ENCODE assay signal across 20 mouse cellular contexts in genomic region chr1:91128849-91129248, GRCm38 (mm10). TPM values are rescaled to one million over a fixed set of nuclear protein-coding genes. Genes with fewer than 3 reads are reported as not detected.
A peak's percentile ranks its signal among the peaks of the same experiment; 100 is the strongest.
DNase-seq lines count a peak whose midpoint lies in the region; ATAC-seq and TF ChIP-seq lines count a peak whose summit lies in the region.
"Had no signal": no experiment of that assay in that cellular context is flagged by ENCODE, and none has a peak within 500 bp of the region (broad histone marks: within the 10 kb centered on the region; RNA-seq: fewer than 3 reads in every experiment).

No protein-coding gene starts in this region.

- no peak for DNase-seq in kidney, postnatal 0 days (ENCODE audit: low spot score)
- no peak for DNase-seq in kidney, adult 8-10 months
- DNase-seq in lung, embryonic 14.5 days: no peak
- DNase-seq in lung, postnatal 4 days: no peak
- DNase-seq in T-cell, adult 2 months (ENCODE audit: low spot score): peak; percentile 9
- no peak for DNase-seq in cerebellum, postnatal 4 days (ENCODE audit: low spot score in 2 of 2)
- DNase-seq in urinary bladder, postnatal 25 days (ENCODE audit: low spot score): no peak
- DNase-seq: adrenal gland, postnatal 25 days; cerebellum, adult 2 months; cerebellum, postnatal 36 days; gastrocnemius, postnatal 36 days; heart, postnatal 14 days; left cerebral cortex, postnatal 4 days; liver, embryonic 13.5 days; thymus, adult 18-20 months; thymus, postnatal 4 days had no signal

- 92% methylated on average over 4 of the region's 4 CpGs for WGBS in kidney, postnatal 0 days
- whole genome bisulfite sequencing in lung, embryonic 14.5 days: 87% methylated on average over 4 of the region's 4 CpGs

- no peaks in the 10 kb centered on the region for H3K9me3 ChIP-seq in kidney, postnatal 0 days (replicated peaks; ENCODE audit: low read length)
- no peaks in the 10 kb centered on the region; the same call in 1 of the 2 replicates for H3K9me3 ChIP-seq in lung, embryonic 14.5 days (ENCODE audit: low read depth, low read length)
- H3K9me3 ChIP-seq: liver, embryonic 13.5 days had no signal

- no peaks in the 10 kb centered on the region for H3K4me1 ChIP-seq in kidney, postnatal 0 days (replicated peaks; ENCODE audit: insufficient read depth, low read length)
- H3K4me1 ChIP-seq in lung, embryonic 14.5 days (ENCODE audit: insufficient read depth): no peaks in the 10 kb centered on the region
- H3K4me1 ChIP-seq in embryonic fibroblast, embryonic 13.5 days (ENCODE audit: control insufficient read depth, insufficient read depth, low read length): no peaks in the 10 kb centered on the region
- H3K4me1 ChIP-seq: hindbrain, embryonic 13.5 days; liver, embryonic 13.5 days had no signal

- no peak overlapping the region for H3K4me3 ChIP-seq in kidney, postnatal 0 days (replicated peaks; ENCODE audit: low read depth, low read length)
- no peak overlapping the region for H3K4me3 ChIP-seq in lung, embryonic 14.5 days (ENCODE audit: low read depth, low read length)
- no peak overlapping the region for H3K4me3 ChIP-seq in embryonic fibroblast, embryonic 13.5 days (ENCODE audit: insufficient read depth, low read length)
- H3K4me3 ChIP-seq: hindbrain, embryonic 13.5 days; liver, embryonic 13.5 days had no signal

- no peak for TF ChIP-seq POLR2A in embryonic fibroblast, embryonic 13.5 days (IDR thresholded peaks at IDR 0.05; ENCODE audit: low read depth, low read length)

- no peaks in the 10 kb centered on the region for H3K27me3 ChIP-seq in kidney, postnatal 0 days (ENCODE audit: insufficient read depth, low read length)
- H3K27me3 ChIP-seq in lung, embryonic 14.5 days (ENCODE audit: insufficient read depth, low read length): no peaks in the 10 kb centered on the region
- H3K27me3 ChIP-seq: hindbrain, embryonic 13.5 days; liver, embryonic 13.5 days had no signal

- ATAC-seq in kidney, postnatal 0 days (replicated peaks; ENCODE audit: low FRiP score, low read depth): no peak
- ATAC-seq in lung, embryonic 14.5 days (ENCODE audit: insufficient read depth): no peak
- ATAC-seq: forebrain, embryonic 14.5 days had no signal

- H3K4me2 ChIP-seq in kidney, postnatal 0 days (ENCODE audit: low read length): no peak overlapping the region
- H3K4me2 ChIP-seq in lung, embryonic 14.5 days: no peak overlapping the region
- H3K4me2 ChIP-seq: heart, embryonic 11.5 days; hindbrain, embryonic 13.5 days; liver, embryonic 13.5 days had no signal

- no peak overlapping the region for H3K27ac ChIP-seq in kidney, postnatal 0 days
- H3K27ac ChIP-seq in lung, embryonic 14.5 days (ENCODE audit: low read depth): no peak overlapping the region
- H3K27ac ChIP-seq in embryonic fibroblast, embryonic 13.5 days (ENCODE audit: insufficient read depth, low read length): no peak overlapping the region
- H3K27ac ChIP-seq: hindbrain, embryonic 13.5 days; liver, embryonic 13.5 days had no signal

- H3K9ac ChIP-seq in kidney, postnatal 0 days (ENCODE audit: low read depth, low read length): no peak overlapping the region
- no peak overlapping the region for H3K9ac ChIP-seq in lung, embryonic 14.5 days
- H3K9ac ChIP-seq: hindbrain, embryonic 13.5 days; liver, embryonic 13.5 days had no signal

- TF ChIP-seq CTCF in kidney, postnatal 0 days (IDR thresholded peaks at IDR 0.05; ENCODE audit: low read depth): peak; percentile 4; the same call in 1 of the 2 replicates
- TF ChIP-seq CTCF in lung, embryonic 14.5 days (IDR thresholded peaks at IDR 0.05; ENCODE audit: low read depth): peak; percentile 29; the same call in 1 of the 2 replicates
- TF ChIP-seq CTCF in embryonic fibroblast, embryonic 13.5 days (IDR thresholded peaks at IDR 0.05; ENCODE audit: borderline replicate concordance, insufficient read depth, low read length): peak; percentile 39; the same call in 1 of the 2 replicates

- H3K36me3 ChIP-seq in kidney, postnatal 0 days (ENCODE audit: insufficient read depth, low read length): peaks cover 16% of the 10 kb centered on the region; the same call in 1 of the 2 replicates
- H3K36me3 ChIP-seq in lung, embryonic 14.5 days (ENCODE audit: insufficient read depth): peaks cover 40% of the 10 kb centered on the region

RNA-seq across cellular contexts. Expression of gene Rbm44, which starts 16.0 kb away (rescaled TPM):
- polyA plus RNA-seq in kidney, postnatal 0 days (2015; fragmentation: Nextera tagmentation; extraction: Ambion mirVana): 0.20 and 0.28 TPM in 2 replicates
- polyA plus RNA-seq in lung, embryonic 14.5 days (2014; fragmentation: Nextera tagmentation; extraction: Ambion mirVana): 1.2 and 2.2 TPM in 2 replicates
- 0.27 TPM in 1 of 2 replicates, not detected in the other for polyA plus RNA-seq in embryonic fibroblast, embryonic 13.5 days (2011; ENCODE audit: insufficient read length, low read depth, missing spikeins)

RNA-seq across cellular contexts. Expression of gene Ramp1, which starts 50.8 kb away (rescaled TPM):
- polyA plus RNA-seq in kidney, postnatal 0 days (2015; fragmentation: Nextera tagmentation; extraction: Ambion mirVana): 2.1 and 2.5 TPM in 2 replicates
- 5.0 and 7.4 TPM in 2 replicates for polyA plus RNA-seq in lung, embryonic 14.5 days (2014; fragmentation: Nextera tagmentation; extraction: Ambion mirVana)
- 5.7 and 7.6 TPM in 2 replicates for polyA plus RNA-seq in embryonic fibroblast, embryonic 13.5 days (2011; ENCODE audit: insufficient read length, low read depth, missing spikeins)
